Mouse (Mus musculus) heart, embryonic 10.5 days (tissue): Measurements from ENCODE around the gene Ryk. TPM values are rescaled to one million over a fixed set of nuclear protein-coding genes. Genes with fewer than 3 reads are reported as not detected.
A peak's percentile ranks its signal among the peaks of the same experiment; 100 is the strongest.

Source experiments
- DNase-seq: peaks from one replicate; pipeline ENCODE4 v3.0.0-alpha.2; 2017; ENCODE audit warnings: low spot score
- H3K27ac ChIP-seq: fragments of 300-500 bp; sonication (generic); 2 replicates; pipeline ENCODE4 v1.5.1; 2016; ENCODE audit warnings: mild to moderate bottlenecking
- H3K27me3 ChIP-seq: fragments of 300-500 bp; sonication (generic); 2 replicates; pipeline ENCODE4 v1.6.1; 2016; ENCODE audit warnings: mild to moderate bottlenecking; ENCODE audit not compliant: poor library complexity, insufficient read depth, severe bottlenecking
- H3K36me3 ChIP-seq: fragments of 300-500 bp; sonication (generic); 2 replicates; pipeline ENCODE4 v1.6.1; 2016; ENCODE audit warnings: mild to moderate bottlenecking, moderate library complexity
- H3K4me1 ChIP-seq: fragments of 300-500 bp; sonication (generic); 2 replicates; pipeline ENCODE4 v1.6.1; 2016; ENCODE audit warnings: mild to moderate bottlenecking
- H3K4me3 ChIP-seq: fragments of 300-500 bp; sonication (generic); 2 replicates; pipeline ENCODE4 v1.5.1; 2016; ENCODE audit warnings: mild to moderate bottlenecking, moderate library complexity
- H3K9me3 ChIP-seq: fragments of 300-500 bp; sonication (generic); 2 replicates; pipeline ENCODE4 v1.6.1; 2016; ENCODE audit warnings: mild to moderate bottlenecking, moderate library complexity
- WGBS: fragments of 180-500 bp; shearing (Covaris S2); methylation state at CpG from one replicate; pipeline ENCODE4 v1.1.7; 2016; 5-methylcytosine and 5-hydroxymethylcytosine counted together
- polyA plus RNA-seq: library from polyadenylated mRNA; unstranded; fragments of >200 nt; fragmentation: Nextera tagmentation; extraction: Ambion mirVana; gene quantifications from 2 replicates; pipeline ENCODE4 v1.2.1, GENCODE M21; 2016

The Ryk gene
- polyA plus RNA-seq, 1 experiment from 2014 or later, result 15.7 TPM

DNA sequence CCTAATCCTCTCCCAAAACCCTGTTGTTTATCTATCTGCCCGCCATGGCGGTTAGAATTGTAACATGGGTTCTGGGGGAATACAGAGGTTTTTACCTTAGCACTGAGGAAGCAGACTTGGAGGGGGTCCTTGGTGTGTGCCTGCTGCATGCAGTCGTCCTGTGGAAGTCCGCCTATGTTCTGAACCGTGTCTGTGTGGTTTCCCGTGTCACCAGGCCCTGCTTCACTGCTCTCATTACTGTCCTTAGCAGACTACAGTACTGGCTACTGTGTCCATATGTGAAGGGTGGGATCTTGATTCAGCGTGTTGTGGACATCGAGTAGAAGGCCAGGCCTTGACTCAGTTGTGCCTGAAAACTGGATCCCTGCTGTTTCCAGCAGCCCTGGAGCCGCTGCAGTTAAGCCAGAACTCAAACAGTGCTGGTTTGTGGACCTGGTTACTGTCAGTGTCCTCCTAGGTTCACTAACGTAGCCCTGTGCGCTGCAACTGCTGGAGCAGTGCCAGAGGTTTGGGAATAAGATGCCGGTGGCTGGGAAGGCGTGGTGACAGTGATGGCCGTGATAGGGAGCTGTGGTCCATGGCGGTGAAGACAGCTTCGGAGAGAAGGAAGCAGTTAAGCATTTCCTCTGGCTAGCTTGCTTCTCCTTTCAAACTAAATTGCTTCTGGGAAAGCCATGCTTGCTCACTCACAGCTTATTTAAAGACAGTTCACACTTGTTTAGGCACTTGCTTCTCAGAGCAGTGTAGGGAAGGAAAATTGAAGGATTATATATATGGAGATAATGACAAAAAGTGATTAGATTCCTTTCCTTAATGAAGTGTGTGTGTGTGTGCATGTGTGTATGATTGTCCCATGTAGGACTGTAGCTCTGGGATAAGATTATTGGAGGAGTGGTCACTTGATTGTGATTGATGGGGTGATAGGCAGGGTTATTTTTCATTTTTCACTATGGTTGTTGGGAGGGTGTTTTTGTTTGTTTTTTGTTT is 6.4 kb downstream of the Ryk start:
- Histone ChIP-seq H3K27ac (peak overlapping the region; percentile 77), H3K4me3 (peak overlapping the region; percentile 34), H3K4me1 (peaks cover 82% of the 10 kb centered on the region), H3K27me3 (no peaks in the 10 kb centered on the region), H3K9me3 (no peaks in the 10 kb centered on the region), H3K36me3 (no peaks in the 10 kb centered on the region)
- DNase-seq, result no peak
- 12% methylated on average over 16 of the region's 16 CpGs for WGBS

DNA sequence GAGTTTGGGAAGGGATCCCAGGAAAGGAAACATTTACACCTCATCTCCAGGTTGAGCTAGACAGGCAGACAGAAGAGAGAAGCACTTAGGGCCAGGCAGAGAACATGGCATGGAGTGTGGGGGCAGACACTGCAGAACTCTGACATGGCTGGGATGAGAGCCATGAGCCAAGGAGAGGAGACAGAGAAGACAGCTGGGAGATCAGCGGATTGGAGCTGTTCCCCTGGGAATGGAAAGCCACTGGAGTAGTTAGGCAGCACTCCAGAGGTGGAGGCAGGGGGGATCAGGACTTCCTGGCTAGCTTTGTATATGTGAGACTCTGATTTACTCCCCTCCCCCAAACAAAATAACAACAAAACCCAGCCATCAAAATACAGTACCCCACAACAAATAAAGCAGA is 7.1 kb downstream of the Ryk start:
- peak overlapping the region; percentile 53; the same call in 1 of the 2 replicates for H3K27ac ChIP-seq

DNA sequence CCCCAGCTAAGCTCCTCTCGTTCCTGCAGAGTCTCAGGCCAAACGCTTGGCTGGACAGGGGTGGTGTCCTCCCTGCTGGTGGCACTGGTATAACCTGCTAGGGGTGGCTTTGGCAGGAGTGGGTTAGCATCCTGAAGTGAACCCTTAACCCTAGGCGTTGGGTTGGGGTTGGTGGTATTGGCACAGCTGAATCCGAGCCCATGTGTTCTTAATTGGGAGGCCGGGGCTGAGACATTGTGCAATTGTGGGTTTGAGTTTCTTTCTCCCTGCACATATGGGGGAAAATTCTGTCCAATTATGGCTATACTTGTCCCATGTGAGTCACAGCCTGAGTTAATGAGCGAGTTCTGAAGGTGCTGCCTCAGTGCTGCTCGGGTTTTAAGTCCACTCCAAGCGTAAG is 7.8 kb downstream of the Ryk start:
- no peak overlapping the region for H3K4me3 ChIP-seq
- no peaks in the 10 kb centered on the region for H3K27me3 ChIP-seq
- no peaks in the 10 kb centered on the region for H3K36me3 ChIP-seq
- H3K9me3 ChIP-seq, result no peaks in the 10 kb centered on the region
- H3K4me1 ChIP-seq, result peaks cover 81% of the 10 kb centered on the region
- H3K27ac ChIP-seq, result no peak overlapping the region
- WGBS, result 61% methylated on average over 8 of the region's 8 CpGs
- no peak for DNase-seq

More for the DNA sequence above, 7.1 kb downstream of the Ryk start:
- no peaks in the 10 kb centered on the region for H3K9me3 ChIP-seq
- no peaks in the 10 kb centered on the region for H3K36me3 ChIP-seq
- peaks cover 81% of the 10 kb centered on the region for H3K4me1 ChIP-seq
- no peak for DNase-seq
- 35% methylated on average over 1 of the region's 1 CpGs for WGBS
- no peak overlapping the region for H3K4me3 ChIP-seq
- H3K27me3 ChIP-seq, result no peaks in the 10 kb centered on the region

DNA sequence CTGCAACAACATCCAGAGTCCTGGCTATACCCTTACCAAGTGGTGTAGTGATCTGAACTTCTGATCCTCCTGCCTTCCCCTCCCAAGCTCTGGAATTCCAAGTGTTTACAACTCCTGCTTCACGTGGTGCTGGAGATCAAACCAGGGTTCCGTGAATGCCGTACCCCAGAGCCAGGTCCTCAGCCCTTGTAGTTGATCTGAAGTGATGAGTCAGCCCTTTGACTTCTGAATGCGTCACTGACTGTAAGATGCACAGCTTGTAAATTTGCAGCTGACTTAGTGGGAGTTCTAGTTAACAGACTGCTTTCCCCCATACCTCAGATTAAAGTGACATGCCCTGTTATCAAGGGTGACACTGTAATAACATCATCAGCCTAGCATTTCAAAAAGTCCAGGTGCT is 8.9 kb downstream of the Ryk start:
- Histone ChIP-seq H3K9me3 (no peaks in the 10 kb centered on the region), H3K4me1 (peaks cover 90% of the 10 kb centered on the region), H3K4me3 (no peak overlapping the region), H3K27me3 (no peaks in the 10 kb centered on the region), H3K36me3 (no peaks in the 10 kb centered on the region), H3K27ac (no peak overlapping the region)
- DNase-seq, result no peak
- 20% methylated on average over 4 of the region's 4 CpGs for WGBS

DNA sequence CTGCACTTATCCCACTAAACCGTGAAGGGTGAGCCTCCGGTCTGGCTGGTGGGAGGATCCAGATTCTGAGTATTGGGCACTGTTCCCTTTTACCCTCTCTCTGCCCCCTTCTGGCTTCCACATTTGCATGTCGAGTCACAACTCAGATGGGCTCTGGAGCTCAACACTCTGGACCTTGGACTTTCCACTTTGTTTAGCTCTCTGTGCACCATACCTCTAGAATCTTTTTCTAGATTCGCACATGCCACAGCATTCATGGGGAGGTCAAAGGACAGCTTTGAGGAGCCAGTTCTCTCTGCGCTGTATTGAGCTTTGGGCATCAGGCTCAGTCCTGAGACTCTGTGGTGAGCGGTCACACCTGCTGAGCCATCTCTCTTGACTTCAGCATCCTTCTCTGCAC is 11.1 kb downstream of the Ryk start:
- 82% methylated on average over 6 of the region's 6 CpGs for WGBS
- Histone ChIP-seq H3K9me3 (no peaks in the 10 kb centered on the region), H3K27ac (no peak overlapping the region), H3K36me3 (no peaks in the 10 kb centered on the region), H3K4me1 (peaks cover 71% of the 10 kb centered on the region), H3K4me3 (no peak overlapping the region), H3K27me3 (no peaks in the 10 kb centered on the region)
- no peak for DNase-seq

DNA sequence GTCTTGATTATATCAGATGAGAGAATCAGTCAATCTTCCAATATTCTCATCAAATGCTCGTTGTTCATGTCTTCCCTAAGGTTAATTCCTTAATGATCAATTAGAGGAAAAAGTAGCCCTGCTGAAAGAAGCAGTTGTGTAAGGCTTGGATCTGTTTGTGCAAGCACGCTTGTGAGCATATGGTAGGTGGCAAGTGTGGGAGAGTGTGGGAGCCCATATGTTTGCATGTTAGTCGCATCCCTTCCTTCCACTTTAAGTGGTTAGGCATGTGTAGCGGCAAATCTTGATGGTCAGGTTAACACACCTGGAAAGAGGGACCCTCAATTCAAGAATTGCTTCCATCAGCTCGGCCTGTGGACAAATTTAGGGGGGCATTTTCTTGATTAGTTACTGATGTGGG is 11.6 kb downstream of the Ryk start:
- Histone ChIP-seq H3K27ac (no peak overlapping the region), H3K27me3 (no peaks in the 10 kb centered on the region), H3K4me1 (peaks cover 66% of the 10 kb centered on the region), H3K9me3 (no peaks in the 10 kb centered on the region), H3K4me3 (no peak overlapping the region), H3K36me3 (no peaks in the 10 kb centered on the region)
- DNase-seq, result no peak
- 88% methylated on average over 5 of the region's 5 CpGs for WGBS

DNA sequence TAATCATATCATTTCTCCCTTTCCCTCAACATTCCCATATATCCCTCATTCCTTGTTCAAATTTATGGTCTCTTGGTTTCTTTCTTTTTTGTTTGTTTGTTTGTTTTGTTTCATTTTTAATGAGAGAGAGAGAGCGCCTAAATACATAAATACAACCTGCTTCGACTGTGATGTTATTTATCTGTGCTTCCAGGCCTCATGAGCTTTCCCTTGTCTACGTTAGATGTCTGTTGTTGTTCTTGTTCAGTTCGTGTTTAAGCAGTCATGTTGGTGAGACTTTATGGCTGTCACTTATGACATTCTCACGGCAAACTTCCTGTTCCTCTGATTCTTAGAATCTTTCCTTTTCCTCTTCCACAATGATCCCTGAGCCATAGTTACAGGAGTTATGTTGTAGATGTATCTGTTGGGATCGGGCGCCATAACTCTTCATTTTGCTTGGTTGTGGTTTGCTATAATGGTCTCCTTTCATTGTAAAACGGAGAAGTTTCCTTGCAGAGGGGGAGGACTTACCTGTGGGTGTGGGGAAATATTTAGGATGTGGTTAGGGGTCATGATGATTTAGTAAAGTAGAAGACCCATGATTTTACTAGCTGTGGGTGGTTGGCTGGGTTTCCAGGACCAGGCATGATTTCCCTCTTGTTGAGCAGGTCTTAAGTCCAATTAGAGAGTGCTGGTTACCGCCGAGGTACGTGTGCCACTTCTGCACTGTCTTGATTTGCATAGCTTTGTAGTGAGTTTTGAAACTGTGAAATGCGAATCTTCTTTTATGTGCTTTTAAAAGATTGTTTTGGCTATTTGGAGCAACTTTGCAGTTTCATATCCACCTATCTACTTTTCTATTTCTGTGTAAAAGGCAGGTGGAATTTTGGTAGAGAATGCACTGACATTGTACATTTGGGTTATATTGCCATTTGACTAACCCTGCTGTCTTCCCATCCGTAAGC is 17.6 kb downstream of the Ryk start:
- 0 out of 2 replicates have a peak, but pooled peaks cover 3% of the 10 kb centered on the region for H3K9me3 ChIP-seq
- H3K27ac ChIP-seq, result no peak overlapping the region
- H3K4me1 ChIP-seq, result peaks cover 14% of the 10 kb centered on the region
- no peaks in the 10 kb centered on the region for H3K27me3 ChIP-seq
- H3K36me3 ChIP-seq, result peaks cover 13% of the 10 kb centered on the region
- no peak overlapping the region for H3K4me3 ChIP-seq
- 93% methylated on average over 13 of the region's 13 CpGs for WGBS
- DNase-seq, result no peak

DNA sequence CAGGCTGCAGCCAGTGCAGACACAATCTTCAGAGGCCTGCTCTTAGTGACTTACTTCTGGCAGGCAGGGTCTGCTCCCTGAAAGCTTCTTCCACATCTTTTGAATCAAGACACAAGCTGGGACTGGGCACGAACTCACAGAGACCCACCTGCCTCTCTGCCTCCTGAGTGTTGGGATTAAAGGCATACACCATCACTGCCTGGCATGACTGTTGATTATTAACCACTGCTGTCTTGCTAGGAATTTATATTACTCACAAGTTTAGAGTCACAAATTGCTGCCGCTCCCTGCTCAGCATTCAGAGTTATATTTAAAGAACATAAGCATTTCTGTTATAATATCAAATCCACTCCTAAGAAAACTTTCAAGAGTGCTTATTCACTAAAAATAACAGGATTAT is 23.1 kb downstream of the Ryk start:
- Histone ChIP-seq H3K4me3 (no peak overlapping the region), H3K27ac (no peak overlapping the region), H3K36me3 (peaks cover 37% of the 10 kb centered on the region), H3K9me3 (0 out of 2 replicates have a peak, but pooled peaks cover 3% of the 10 kb centered on the region), H3K4me1 (peaks cover 24% of the 10 kb centered on the region), H3K27me3 (no peaks in the 10 kb centered on the region)
- DNase-seq, result no peak
- WGBS, result 96% methylated on average over 2 of the region's 2 CpGs

DNA sequence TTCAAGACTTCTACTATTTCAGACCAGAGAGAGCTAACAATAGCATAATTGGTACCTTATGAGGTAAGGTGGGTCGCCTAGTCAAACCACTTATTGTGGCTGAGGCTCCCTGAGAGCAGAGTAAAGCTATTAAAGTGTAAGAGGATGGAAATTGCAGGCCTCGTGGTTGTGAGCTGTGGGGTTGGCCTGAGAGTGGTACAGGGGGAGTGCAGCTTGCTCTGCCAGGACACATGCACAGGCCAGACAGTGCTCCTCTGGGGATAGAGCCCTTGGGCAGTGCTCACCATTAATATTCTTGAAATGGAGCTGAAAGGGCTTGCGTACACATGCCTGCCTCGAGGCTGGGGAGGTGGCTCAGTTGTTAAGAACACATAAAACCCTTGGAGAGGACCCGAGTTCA is 23.6 kb downstream of the Ryk start:
- Histone ChIP-seq H3K27me3 (no peaks in the 10 kb centered on the region), H3K4me3 (no peak overlapping the region), H3K36me3 (peaks cover 37% of the 10 kb centered on the region), H3K9me3 (0 out of 2 replicates have a peak, but pooled peaks cover 3% of the 10 kb centered on the region), H3K27ac (no peak overlapping the region), H3K4me1 (peaks cover 27% of the 10 kb centered on the region)
- 91% methylated on average over 5 of the region's 5 CpGs for WGBS
- no peak for DNase-seq

DNA sequence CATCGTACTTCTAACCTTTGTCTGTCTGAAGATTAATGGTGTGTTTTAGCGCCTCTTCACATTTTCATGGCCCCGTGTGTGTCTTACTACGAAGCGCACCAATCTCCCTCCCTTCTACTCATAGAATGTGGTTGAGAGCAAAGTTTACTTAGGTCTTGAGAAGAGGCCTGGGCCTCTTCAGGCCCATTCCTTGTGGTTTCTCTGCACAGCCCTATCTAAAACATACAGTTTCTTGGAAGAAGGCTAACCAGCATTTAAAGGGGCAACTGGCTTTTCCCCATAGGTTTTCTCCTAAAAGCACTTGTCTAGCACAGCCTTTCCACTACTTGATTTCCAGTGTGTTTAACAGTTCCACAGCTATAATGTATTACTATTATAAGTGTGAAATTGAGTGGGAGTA is 24.7 kb downstream of the Ryk start:
- Histone ChIP-seq H3K27ac (no peak overlapping the region), H3K4me3 (no peak overlapping the region), H3K36me3 (peaks cover 37% of the 10 kb centered on the region), H3K4me1 (peaks cover 38% of the 10 kb centered on the region), H3K27me3 (no peaks in the 10 kb centered on the region), H3K9me3 (0 out of 2 replicates have a peak, but pooled peaks cover 3% of the 10 kb centered on the region)
- WGBS, result 94% methylated on average over 5 of the region's 5 CpGs
- no peak for DNase-seq

DNA sequence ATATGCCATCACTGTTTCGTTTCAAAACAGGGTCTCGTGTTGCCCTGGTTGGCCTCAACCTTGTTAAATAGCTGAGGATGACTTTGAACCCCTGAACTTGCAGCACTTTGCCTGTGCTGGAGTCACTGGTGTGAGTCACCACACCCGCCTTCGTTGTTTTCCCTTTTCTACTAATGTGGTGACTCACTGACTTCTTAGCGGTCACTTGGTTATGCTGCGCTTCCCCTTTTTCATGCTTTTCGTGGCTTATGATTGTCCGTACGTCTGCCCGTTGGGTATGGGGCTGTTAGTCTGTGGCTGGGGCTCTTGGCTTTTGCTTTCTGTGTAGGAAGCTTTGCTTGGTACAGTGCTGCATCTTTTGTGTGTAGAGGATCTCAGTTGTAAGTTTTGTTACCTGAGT is 25.2 kb downstream of the Ryk start:
- H3K4me1 ChIP-seq, result peaks cover 44% of the 10 kb centered on the region
- H3K36me3 ChIP-seq, result peaks cover 39% of the 10 kb centered on the region

DNA sequence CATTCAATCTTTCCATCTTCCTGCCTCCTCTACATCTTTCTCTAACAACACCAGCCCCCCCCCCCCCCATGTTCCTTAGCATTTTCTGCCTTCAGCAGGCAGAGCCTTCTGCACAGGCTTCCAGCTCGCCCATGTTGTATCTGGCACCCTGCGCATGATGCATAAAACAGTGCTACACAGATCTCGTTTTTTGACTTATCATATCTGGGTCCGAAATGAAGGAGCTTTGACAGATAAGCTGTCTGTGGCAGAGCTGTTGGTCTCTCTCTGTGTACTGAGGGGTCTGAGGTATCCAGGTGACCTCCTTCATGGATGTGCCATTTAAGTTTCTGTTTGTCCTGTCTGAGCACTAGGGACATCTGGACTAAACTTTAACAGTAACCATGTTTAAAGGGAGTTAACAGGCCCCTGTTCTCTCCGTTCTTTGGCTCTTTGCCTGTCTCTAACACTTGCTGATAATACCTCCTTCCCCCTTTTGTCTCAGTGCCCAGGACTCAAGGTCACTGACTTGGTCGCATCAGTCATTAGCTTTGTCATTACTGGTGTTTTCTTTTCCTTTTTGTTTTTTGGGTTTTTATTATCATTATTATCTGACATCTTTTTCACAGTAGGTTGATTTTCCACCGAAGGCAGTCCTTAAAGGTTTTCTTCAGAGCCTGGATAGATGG is 26.2 kb downstream of the Ryk start:
- peak overlapping the region; percentile 56 for H3K27ac ChIP-seq
- peaks cover 43% of the 10 kb centered on the region for H3K36me3 ChIP-seq
- H3K9me3 ChIP-seq, result 0 out of 2 replicates have a peak, but pooled peaks cover 3% of the 10 kb centered on the region
- H3K4me1 ChIP-seq, result peaks cover 54% of the 10 kb centered on the region
- DNase-seq, result no peak
- 42% methylated on average over 7 of the region's 7 CpGs for WGBS
- no peak overlapping the region for H3K4me3 ChIP-seq
- no peaks in the 10 kb centered on the region for H3K27me3 ChIP-seq

More for the DNA sequence above, 25.2 kb downstream of the Ryk start:
- WGBS, result 96% methylated on average over 10 of the region's 10 CpGs
- Histone ChIP-seq H3K4me3 (no peak overlapping the region), H3K27me3 (no peaks in the 10 kb centered on the region), H3K27ac (no peak overlapping the region), H3K9me3 (0 out of 2 replicates have a peak, but pooled peaks cover 3% of the 10 kb centered on the region)
- no peak for DNase-seq
